Mouse (Mus musculus) lung, embryonic 14.5 days (tissue): ENCODE measurements at regions not wholly inside any gene's neighbourhood (a gene's known extent, or its start where the extent isn't known, plus 50 kb on each side); places are given as distances from the start of the nearest gene placed in this dataset.

Experiments
- ATAC-seq: fragments of 200-750 bp; cut with Nextera tagmentation; 2 replicates; pipeline ENCODE4 v1.8.0; 2017; ENCODE audit warnings: mild to moderate bottlenecking, moderate TSS enrichment, moderate library complexity; ENCODE audit not compliant: insufficient read depth
- DNase-seq: peaks from one replicate; pipeline ENCODE4 v3.0.0-alpha.2; 2015
- H3K27ac ChIP-seq: fragments of 300-500 bp; sonication (generic); 2 replicates; pipeline ENCODE4 v1.5.1; 2014; ENCODE audit warnings: low read depth, mild to moderate bottlenecking, moderate library complexity
- H3K27me3 ChIP-seq: fragments of 300-500 bp; sonication (generic); 2 replicates; pipeline ENCODE4 v1.6.1; 2014; ENCODE audit warnings: low read length, control low read depth; ENCODE audit not compliant: insufficient read depth
- H3K36me3 ChIP-seq: fragments of 300-500 bp; sonication (generic); 2 replicates; pipeline ENCODE4 v1.6.1; 2014; ENCODE audit warnings: control low read depth; ENCODE audit not compliant: insufficient read depth
- H3K4me1 ChIP-seq: fragments of 300-500 bp; sonication (generic); 2 replicates; pipeline ENCODE4 v1.6.1; 2014; ENCODE audit warnings: antibody characterized with exemption, control low read depth; ENCODE audit not compliant: insufficient read depth
- H3K4me2 ChIP-seq: fragments of 300-500 bp; sonication (generic); 2 replicates; pipeline ENCODE4 v1.6.1; 2014; ENCODE audit warnings: mild to moderate bottlenecking
- H3K4me3 ChIP-seq: fragments of 300-500 bp; sonication (generic); 2 replicates; pipeline ENCODE4 v1.5.1; 2014; ENCODE audit warnings: low read depth, low read length
- H3K9ac ChIP-seq: fragments of 300-500 bp; sonication (generic); 2 replicates; pipeline ENCODE4 v1.6.1; 2014
- H3K9me3 ChIP-seq: fragments of 300-500 bp; sonication (generic); 2 replicates; pipeline ENCODE4 v1.6.1; 2016; ENCODE audit warnings: low read depth, low read length, control low read depth
- CTCF ChIP-seq: IDR thresholded peaks from 2 replicates; pipeline ENCODE4 v1.5.1; 2016; ENCODE audit warnings: antibody characterized with exemption, low read depth
- WGBS: fragments of 180-500 bp; shearing (Covaris S2); extraction: QIAGEN DNeasy Blood & Tissue Kit; methylation state at CpG from one replicate; pipeline ENCODE4 v1.1.7; 2014; 5-methylcytosine and 5-hydroxymethylcytosine counted together

GRCm38 (mm10) chr7:136014706-136015105, 298.5 kb upstream of the Mki67 start:
- Histone ChIP-seq H3K9me3 (no peaks in the 10 kb centered on the region), H3K4me1 (no peaks in the 10 kb centered on the region), H3K4me3 (no peak overlapping the region), H3K27ac (no peak overlapping the region), H3K36me3 (no peaks in the 10 kb centered on the region), H3K4me2 (no peak overlapping the region), H3K9ac (no peak overlapping the region), H3K27me3 (no peaks in the 10 kb centered on the region)
- no peak for TF ChIP-seq CTCF
- DNase-seq (no peak), ATAC-seq (no peak)
- 46% methylated on average over 4 of the region's 4 CpGs for WGBS

DNA sequence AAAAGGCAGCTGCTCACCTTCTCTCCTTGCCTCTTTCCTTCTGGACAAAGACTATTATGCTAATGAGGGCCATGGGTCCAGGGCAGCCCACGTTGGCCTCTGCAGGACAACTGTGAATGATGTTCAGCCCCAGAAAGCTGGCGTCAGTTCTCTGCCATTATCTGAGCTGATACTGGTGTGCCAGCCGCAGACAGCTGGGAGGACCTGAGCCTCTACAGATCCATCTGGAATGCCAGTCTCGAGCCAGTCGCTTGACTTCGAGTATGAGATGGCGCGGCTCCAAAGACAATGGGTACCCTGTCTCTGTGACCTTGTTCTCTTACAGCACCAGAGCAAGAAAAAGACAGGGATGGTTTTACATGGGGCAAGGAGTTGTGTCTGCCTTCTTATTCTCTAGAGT, 300.8 kb upstream of the Mki67 start:
- no peak overlapping the region for H3K4me3 ChIP-seq
- no peaks in the 10 kb centered on the region for H3K9me3 ChIP-seq
- no peak overlapping the region for H3K4me2 ChIP-seq
- no peak for DNase-seq
- no peaks in the 10 kb centered on the region for H3K36me3 ChIP-seq
- no peak for TF ChIP-seq CTCF
- no peak overlapping the region for H3K9ac ChIP-seq
- no peaks in the 10 kb centered on the region for H3K27me3 ChIP-seq
- 70% methylated on average over 8 of the region's 8 CpGs for WGBS
- H3K27ac ChIP-seq, result no peak overlapping the region
- ATAC-seq, result no peak
- H3K4me1 ChIP-seq, result no peaks in the 10 kb centered on the region

DNA sequence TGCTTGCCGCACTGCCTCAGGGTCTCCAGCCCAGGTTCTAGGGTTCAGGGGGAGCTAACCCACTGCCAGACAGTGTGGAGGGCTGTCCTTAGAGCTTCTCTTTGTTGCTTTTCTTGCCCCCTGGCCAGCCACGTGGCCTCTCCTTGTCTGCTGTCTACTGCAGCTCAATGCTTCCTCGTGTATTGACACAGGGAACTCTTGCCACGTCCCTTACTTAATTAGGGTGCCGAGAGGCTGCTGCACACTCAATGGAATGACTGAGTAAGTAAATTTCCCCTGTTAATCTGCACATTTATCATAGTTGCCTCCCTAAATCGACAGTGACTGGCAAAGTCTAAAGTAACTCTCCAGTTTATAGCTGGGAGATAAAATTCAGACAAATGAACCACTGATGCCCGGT, 304.4 kb upstream of the Mki67 start:
- Histone ChIP-seq H3K4me1 (no peaks in the 10 kb centered on the region), H3K4me3 (no peak overlapping the region), H3K27ac (no peak overlapping the region), H3K36me3 (no peaks in the 10 kb centered on the region), H3K4me2 (no peak overlapping the region), H3K27me3 (no peaks in the 10 kb centered on the region), H3K9me3 (no peaks in the 10 kb centered on the region), H3K9ac (no peak overlapping the region)
- TF ChIP-seq CTCF, result no peak
- DNase-seq, result no peak
- WGBS, result 53% methylated on average over 7 of the region's 7 CpGs
- ATAC-seq, result no peak

DNA sequence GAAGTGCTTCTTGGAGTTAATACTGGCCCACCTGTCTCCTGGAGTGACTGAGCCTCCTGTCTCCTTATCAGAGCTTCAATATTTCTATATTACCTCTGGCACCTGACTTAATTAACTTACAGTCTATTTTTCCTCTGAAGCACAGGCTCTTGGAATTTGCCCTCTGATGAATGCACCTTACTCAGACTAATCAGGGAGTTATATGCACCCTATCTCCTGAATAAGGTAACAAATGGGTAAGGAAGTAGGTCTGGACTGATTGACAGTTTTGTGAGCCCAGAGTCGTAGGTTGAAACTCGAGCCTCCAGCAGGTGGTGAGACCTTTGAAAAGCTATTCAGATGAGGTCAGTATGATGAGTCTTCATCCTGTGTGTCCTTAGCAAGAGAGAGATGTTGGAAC, 304.9 kb upstream of the Mki67 start:
- 51% methylated on average over 2 of the region's 2 CpGs for WGBS
- Histone ChIP-seq H3K4me3 (no peak overlapping the region), H3K9ac (no peak overlapping the region), H3K9me3 (no peaks in the 10 kb centered on the region), H3K36me3 (no peaks in the 10 kb centered on the region), H3K4me1 (no peaks in the 10 kb centered on the region), H3K27me3 (no peaks in the 10 kb centered on the region), H3K4me2 (no peak overlapping the region), H3K27ac (no peak overlapping the region)
- DNase-seq (no peak), ATAC-seq (no peak)
- TF ChIP-seq CTCF, result no peak

DNA sequence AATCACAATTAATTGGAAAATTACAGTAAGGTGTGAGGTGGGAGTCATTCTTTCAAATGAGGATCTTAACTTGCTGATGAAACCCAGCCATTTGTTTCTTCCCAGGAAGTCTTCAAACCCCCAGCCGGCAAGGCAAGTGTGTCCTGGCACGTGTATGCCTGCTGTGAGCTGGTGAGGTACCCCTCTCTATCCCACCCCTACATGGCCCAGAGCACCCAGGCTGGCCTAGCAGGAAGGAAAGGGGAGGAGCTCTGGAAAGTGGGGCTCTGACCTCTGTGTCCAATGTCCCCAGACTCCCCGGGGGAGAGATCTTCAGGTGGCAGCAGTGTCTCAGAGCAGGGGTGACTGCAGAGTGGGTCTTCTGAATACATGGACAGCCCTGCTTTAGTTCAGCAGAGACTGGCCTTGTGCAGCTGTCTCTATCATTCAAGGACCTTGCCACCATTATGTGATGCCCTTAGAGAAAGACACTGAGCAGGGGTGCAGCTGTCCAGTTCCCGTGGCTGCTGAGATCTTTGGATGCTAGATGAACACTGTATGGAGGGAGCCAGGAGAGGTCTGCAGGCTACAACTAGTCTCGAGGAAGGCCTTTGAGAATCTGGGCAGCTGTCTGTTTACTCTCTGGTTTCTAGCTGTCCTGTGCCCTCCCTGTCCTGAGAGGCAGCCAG, 306.8 kb upstream of the Mki67 start:
- Histone ChIP-seq H3K27ac (no peak overlapping the region), H3K4me2 (no peak overlapping the region), H3K9ac (no peak overlapping the region), H3K4me3 (no peak overlapping the region), H3K36me3 (no peaks in the 10 kb centered on the region), H3K27me3 (no peaks in the 10 kb centered on the region), H3K9me3 (no peaks in the 10 kb centered on the region), H3K4me1 (no peaks in the 10 kb centered on the region)
- 54% methylated on average over 5 of the region's 5 CpGs for whole genome bisulfite sequencing
- ATAC-seq (no peak), DNase-seq (no peak)
- no peak for TF ChIP-seq CTCF

- Histone ChIP-seq H3K27me3 (no peaks in the 10 kb centered on the region), H3K9me3 (no peaks in the 10 kb centered on the region), H3K27ac (no peak overlapping the region), H3K36me3 (no peaks in the 10 kb centered on the region), H3K9ac (no peak overlapping the region), H3K4me1 (no peaks in the 10 kb centered on the region), H3K4me2 (no peak overlapping the region), H3K4me3 (no peak overlapping the region)
- DNase-seq (no peak), ATAC-seq (no peak)
- no peak for TF ChIP-seq CTCF
- WGBS, result 47% methylated on average over 7 of the region's 7 CpGs
These were observed 310.3 kb upstream of the Mki67 start for GRCm38 (mm10) chr7:136026451-136026850.

DNA sequence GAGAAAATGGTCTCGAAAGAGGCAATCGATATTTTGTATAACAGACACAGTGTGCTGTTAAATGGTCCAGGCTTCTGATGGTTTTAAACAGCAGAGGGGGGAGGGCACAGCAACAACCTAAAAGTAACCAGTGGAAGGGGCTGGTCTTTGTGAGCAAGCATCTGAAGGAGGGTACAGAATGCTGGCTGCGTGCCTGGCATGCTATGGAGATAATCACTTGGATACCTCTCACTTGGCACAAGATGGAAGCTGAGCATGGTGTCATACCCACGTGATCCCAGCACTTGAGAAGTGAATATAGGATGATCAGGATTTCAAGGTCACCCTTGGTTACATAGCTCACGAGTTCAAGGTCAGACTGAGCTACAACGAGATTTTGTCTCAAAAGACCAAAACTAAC, 315.9 kb upstream of the Mki67 start:
- Histone ChIP-seq H3K36me3 (no peaks in the 10 kb centered on the region), H3K27ac (no peak overlapping the region), H3K9me3 (no peaks in the 10 kb centered on the region), H3K4me3 (no peak overlapping the region), H3K4me2 (no peak overlapping the region), H3K9ac (no peak overlapping the region), H3K4me1 (no peaks in the 10 kb centered on the region), H3K27me3 (no peaks in the 10 kb centered on the region)
- ATAC-seq, result no peak
- WGBS, result 75% methylated on average over 6 of the region's 6 CpGs
- DNase-seq, result no peak
- TF ChIP-seq CTCF, result no peak

- Histone ChIP-seq H3K4me3 (no peak overlapping the region), H3K4me1 (no peaks in the 10 kb centered on the region), H3K9ac (no peak overlapping the region), H3K27ac (no peak overlapping the region), H3K27me3 (no peaks in the 10 kb centered on the region), H3K36me3 (no peaks in the 10 kb centered on the region), H3K4me2 (no peak overlapping the region), H3K9me3 (no peaks in the 10 kb centered on the region)
- no peak for ATAC-seq
- WGBS, result 78% methylated on average over 5 of the region's 5 CpGs
- no peak for TF ChIP-seq CTCF
- no peak for DNase-seq
These were observed 317.4 kb upstream of the Mki67 start for GRCm38 (mm10) chr7:136033536-136033935.
